Mouse (Mus musculus) bone marrow, adult 2 months (tissue): ENCODE data around the gene Tbx20.

Experiments used
- CTCF ChIP-seq: fragments of 200-500 bp; IDR thresholded peaks from 2 replicates; pipeline ENCODE4 v1.5.1; 2011; ENCODE audit warnings: low read length, control low read depth; ENCODE audit not compliant: control insufficient read depth, insufficient read depth
- POLR2A ChIP-seq: fragments of 200-500 bp; IDR thresholded peaks from 2 replicates; pipeline ENCODE4 v1.6.1; 2011; ENCODE audit warnings: low read depth, mild to moderate bottlenecking, control low read depth, low read length, borderline replicate concordance; ENCODE audit not compliant: control insufficient read depth

DNA sequence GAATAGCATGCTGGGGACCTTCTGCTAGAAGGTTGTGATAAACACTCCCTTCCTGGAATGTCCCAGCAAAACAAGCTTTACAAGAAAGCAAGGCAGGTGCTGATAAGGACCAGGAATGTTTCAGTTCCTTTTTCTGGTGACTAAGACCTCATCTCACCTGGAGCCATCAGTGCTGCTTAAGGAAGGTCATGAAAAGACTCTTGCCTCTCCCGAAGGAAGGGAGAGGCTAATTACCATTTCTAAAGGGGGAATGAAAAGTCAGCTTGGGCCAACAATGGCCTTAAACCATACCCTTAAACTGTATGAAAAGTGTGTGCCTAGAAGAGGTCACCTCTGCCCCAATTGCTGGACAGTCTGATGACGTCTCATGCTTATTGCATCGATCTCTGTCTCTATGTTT, 44.4 kb upstream of the Tbx20 start:
- no peak for TF ChIP-seq CTCF
- no peak for TF ChIP-seq POLR2A
